Mouse (Mus musculus) midbrain, embryonic 12.5 days (tissue): ENCODE results near the gene Ppm1a. TPM values are rescaled to one million over a fixed set of nuclear protein-coding genes. Genes with fewer than 3 reads are reported as not detected.
"Not testable (repeated sequence)": the region's sequence is repeated elsewhere in the genome, so short reads cannot be mapped to it uniquely, and the experiment has no call there.

ENCODE experiments used
- ATAC-seq: fragments of 200-750 bp; cut with Nextera tagmentation; 2 replicates; pipeline ENCODE4 v1.8.0; 2017; ENCODE audit warnings: low read depth, moderate TSS enrichment, moderate library complexity; ENCODE audit not compliant: low FRiP score
- H3K27ac ChIP-seq: fragments of 300-500 bp; sonication (generic); replicated peaks from 2 replicates; pipeline ENCODE4 v1.5.1; 2016; ENCODE audit warnings: mild to moderate bottlenecking
- H3K27me3 ChIP-seq: fragments of 300-500 bp; sonication (generic); 2 replicates; pipeline ENCODE4 v1.6.1; 2016; ENCODE audit warnings: mild to moderate bottlenecking
- H3K36me3 ChIP-seq: fragments of 300-500 bp; sonication (generic); 2 replicates; pipeline ENCODE4 v1.6.1; 2016
- H3K4me1 ChIP-seq: fragments of 300-500 bp; sonication (generic); 2 replicates; pipeline ENCODE4 v1.6.1; 2016
- H3K4me2 ChIP-seq: fragments of 300-500 bp; sonication (generic); replicated peaks from 2 replicates; pipeline ENCODE4 v1.6.1; 2016; ENCODE audit warnings: mild to moderate bottlenecking, moderate library complexity
- H3K4me3 ChIP-seq: fragments of 300-500 bp; sonication (generic); 2 replicates; pipeline ENCODE4 v1.5.1; 2016; ENCODE audit warnings: mild to moderate bottlenecking
- H3K9ac ChIP-seq: fragments of 300-500 bp; sonication (generic); replicated peaks from 2 replicates; pipeline ENCODE4 v1.6.1; 2016; ENCODE audit warnings: mild to moderate bottlenecking, moderate library complexity
- H3K9me3 ChIP-seq: fragments of 300-500 bp; sonication (generic); 2 replicates; pipeline ENCODE4 v1.6.1; 2016; ENCODE audit warnings: mild to moderate bottlenecking
- WGBS: fragments of 180-500 bp; shearing (Covaris S2); methylation state at CpG from one replicate; pipeline ENCODE4 v1.1.7; 2016; 5-methylcytosine and 5-hydroxymethylcytosine counted together
- polyA plus RNA-seq: library from polyadenylated mRNA; unstranded; fragments of >200 nt; fragmentation: Nextera tagmentation; extraction: Ambion mirVana; gene quantifications from 2 replicates; pipeline ENCODE4 v1.2.1, GENCODE M21; 2016

Gene Ppm1a
- polyA plus RNA-seq, 1 experiment from 2014 or later: 84.1 TPM

GRCm38 (mm10) chr12:72763156-72763555 is 5.9 kb downstream of the Ppm1a start:
- H3K27me3 ChIP-seq: no peaks in the 10 kb centered on the region
- H3K36me3 ChIP-seq: 0 out of 2 replicates have a peak, but pooled peaks cover 5% of the 10 kb centered on the region
- H3K9ac ChIP-seq: no peak overlapping the region
- no peak overlapping the region for H3K4me3 ChIP-seq
- no peak for ATAC-seq
- H3K27ac ChIP-seq: no peak overlapping the region
- peaks cover 20% of the 10 kb centered on the region for H3K4me1 ChIP-seq
- 52% methylated on average over 1 of the region's 1 CpGs for WGBS
- H3K9me3 ChIP-seq: no peaks in the 10 kb centered on the region
- H3K4me2 ChIP-seq: peak overlapping the region; percentile 69

GRCm38 (mm10) chr12:72767809-72768208 is 10.6 kb downstream of the Ppm1a start:
- H3K9me3 ChIP-seq: no peaks in the 10 kb centered on the region

GRCm38 (mm10) chr12:72768230-72768629 is 11.0 kb downstream of the Ppm1a start:
- Histone ChIP-seq H3K4me1 (peaks cover 5% of the 10 kb centered on the region), H3K27ac (no peak overlapping the region), H3K9ac (no peak overlapping the region), H3K27me3 (no peaks in the 10 kb centered on the region), H3K4me2 (no peak overlapping the region), H3K4me3 (no peak overlapping the region), H3K36me3 (peaks cover 14% of the 10 kb centered on the region), H3K9me3 (no peaks in the 10 kb centered on the region)
- 94% methylated on average over 2 of the region's 2 CpGs for WGBS
- ATAC-seq: no peak

More at GRCm38 (mm10) chr12:72767809-72768208, 10.6 kb downstream of the Ppm1a start:
- Histone ChIP-seq H3K36me3 (peaks cover 14% of the 10 kb centered on the region), H3K27ac (no peak overlapping the region), H3K9ac (no peak overlapping the region), H3K27me3 (no peaks in the 10 kb centered on the region), H3K4me2 (no peak overlapping the region), H3K4me1 (peaks cover 8% of the 10 kb centered on the region), H3K4me3 (no peak overlapping the region)
- no peak for ATAC-seq
- WGBS: 94% methylated on average over 6 of the region's 6 CpGs

DNA sequence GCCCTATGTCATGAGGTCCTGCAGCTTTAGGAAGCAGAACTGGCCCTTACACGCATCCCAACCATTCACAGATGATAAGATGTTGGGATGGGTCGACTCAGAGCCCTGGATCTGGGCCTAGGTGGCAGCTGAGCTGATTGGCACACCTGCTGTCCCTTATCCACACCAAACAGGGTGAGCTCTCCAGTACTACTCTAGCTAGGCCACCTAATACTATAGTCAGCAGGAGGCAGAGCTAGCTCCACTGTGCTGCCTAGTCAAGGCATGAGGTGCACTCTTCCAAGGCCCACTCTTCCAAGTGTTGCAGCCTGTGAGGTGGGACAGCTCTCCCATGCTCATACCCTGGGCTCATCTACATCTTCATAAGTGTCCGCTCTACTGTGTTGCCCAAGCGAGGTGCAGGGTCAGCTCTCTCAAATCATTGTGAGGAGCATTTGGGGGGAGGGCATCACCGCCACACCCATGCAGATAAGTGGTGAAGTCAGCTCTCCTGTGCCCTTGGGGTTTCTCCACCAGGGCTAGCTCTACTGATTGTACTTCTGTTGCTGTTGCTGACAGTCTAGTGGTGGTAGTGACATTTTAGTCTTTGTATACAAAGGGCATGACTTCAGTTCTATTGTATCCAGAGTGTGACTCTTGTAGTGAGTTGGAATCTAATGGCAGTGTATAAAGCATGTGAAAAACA is 12.4 kb downstream of the Ppm1a start:
- Histone ChIP-seq H3K36me3 (peaks cover 14% of the 10 kb centered on the region), H3K27ac (no peak overlapping the region), H3K9ac (no peak overlapping the region), H3K4me2 (no peak overlapping the region), H3K9me3 (no peaks in the 10 kb centered on the region), H3K27me3 (no peaks in the 10 kb centered on the region), H3K4me1 (no peaks in the 10 kb centered on the region), H3K4me3 (no peak overlapping the region)
- WGBS: 91% methylated on average over 5 of the region's 5 CpGs
- ATAC-seq: no peak

GRCm38 (mm10) chr12:72771153-72771552 is 13.9 kb downstream of the Ppm1a start:
- Histone ChIP-seq H3K4me3 (no peak overlapping the region), H3K9me3 (no peaks in the 10 kb centered on the region), H3K4me2 (no peak overlapping the region), H3K27me3 (no peaks in the 10 kb centered on the region), H3K4me1 (no peaks in the 10 kb centered on the region), H3K9ac (no peak overlapping the region), H3K36me3 (peaks cover 14% of the 10 kb centered on the region), H3K27ac (no peak overlapping the region)
- 92% methylated on average over 2 of the region's 2 CpGs for WGBS
- no peak for ATAC-seq

DNA sequence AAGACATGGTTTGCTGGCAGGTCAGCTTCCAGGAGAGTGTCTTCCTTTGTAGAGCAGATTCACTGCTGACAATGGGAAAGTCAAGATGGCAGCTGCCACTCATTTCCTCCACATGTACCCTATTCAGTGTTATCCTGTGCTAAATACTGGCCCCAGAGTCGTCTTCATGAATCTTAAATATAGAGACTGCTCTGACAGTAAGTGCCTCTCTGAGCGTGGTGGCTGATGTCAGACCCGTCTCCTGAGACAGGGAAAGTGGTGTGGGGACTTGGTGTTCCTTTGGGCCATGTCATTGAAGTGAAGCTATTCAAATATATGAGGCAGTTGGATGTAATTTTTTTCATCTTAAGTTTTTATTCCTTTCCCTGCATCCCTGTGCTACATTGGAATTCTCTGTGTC is 14.5 kb downstream of the Ppm1a start:
- Histone ChIP-seq H3K36me3 (peaks cover 11% of the 10 kb centered on the region), H3K4me3 (no peak overlapping the region), H3K9ac (no peak overlapping the region), H3K27ac (no peak overlapping the region), H3K9me3 (no peaks in the 10 kb centered on the region), H3K27me3 (no peaks in the 10 kb centered on the region), H3K4me1 (no peaks in the 10 kb centered on the region), H3K4me2 (no peak overlapping the region)
- no peak for ATAC-seq
- WGBS: 93% methylated on average over 3 of the region's 3 CpGs

DNA sequence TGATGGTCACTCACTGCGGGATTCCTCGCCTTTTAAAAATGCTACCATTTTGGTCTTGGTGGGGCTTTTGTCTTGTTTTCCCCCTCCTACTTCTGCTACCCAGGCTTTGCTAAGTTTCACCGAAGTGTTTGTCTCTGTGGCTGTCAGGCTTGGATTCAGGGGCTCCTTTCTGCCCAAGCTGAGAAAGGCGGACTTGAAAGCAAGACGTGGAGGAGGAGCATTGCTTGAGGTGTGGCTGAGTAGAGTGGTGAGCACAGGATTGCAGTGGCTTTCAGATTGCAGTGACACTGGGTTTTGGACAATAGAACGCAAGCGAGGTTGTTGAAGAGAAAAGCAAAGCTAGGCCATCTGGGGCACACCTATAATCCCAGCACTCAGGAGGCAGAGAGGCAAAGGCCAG is 16.7 kb downstream of the Ppm1a start:
- no peak overlapping the region for H3K9ac ChIP-seq
- H3K27me3 ChIP-seq: no peaks in the 10 kb centered on the region
- H3K4me1 ChIP-seq: no peaks in the 10 kb centered on the region
- WGBS: 50% methylated on average over 7 of the region's 7 CpGs
- H3K4me3 ChIP-seq: no peak overlapping the region
- no peak overlapping the region for H3K27ac ChIP-seq
- no peak overlapping the region for H3K4me2 ChIP-seq
- peaks cover 9% of the 10 kb centered on the region for H3K36me3 ChIP-seq
- H3K9me3 ChIP-seq: no peaks in the 10 kb centered on the region
- no peak for ATAC-seq

- Histone ChIP-seq H3K9me3 (no peaks in the 10 kb centered on the region), H3K4me2 (no peak overlapping the region), H3K27me3 (no peaks in the 10 kb centered on the region), H3K4me1 (no peaks in the 10 kb centered on the region), H3K27ac (no peak overlapping the region), H3K36me3 (no peaks in the 10 kb centered on the region), H3K4me3 (no peak overlapping the region), H3K9ac (no peak overlapping the region)
- 91% methylated on average over 4 of the region's 4 CpGs for WGBS
- no peak for ATAC-seq
Measured at GRCm38 (mm10) chr12:72777244-72777643, 20.0 kb downstream of the Ppm1a start.

- H3K4me3 ChIP-seq: no peak overlapping the region
- H3K27me3 ChIP-seq: no peaks in the 10 kb centered on the region
- WGBS: 90% methylated on average over 5 of the region's 5 CpGs
- H3K27ac ChIP-seq: no peak overlapping the region
- no peak overlapping the region for H3K9ac ChIP-seq
- no peak overlapping the region for H3K4me2 ChIP-seq
- no peak for ATAC-seq
- H3K4me1 ChIP-seq: no peaks in the 10 kb centered on the region
- no peaks in the 10 kb centered on the region for H3K9me3 ChIP-seq
- H3K36me3 ChIP-seq: peaks cover 20% of the 10 kb centered on the region
Measured at GRCm38 (mm10) chr12:72780136-72780535, 22.9 kb downstream of the Ppm1a start.

DNA sequence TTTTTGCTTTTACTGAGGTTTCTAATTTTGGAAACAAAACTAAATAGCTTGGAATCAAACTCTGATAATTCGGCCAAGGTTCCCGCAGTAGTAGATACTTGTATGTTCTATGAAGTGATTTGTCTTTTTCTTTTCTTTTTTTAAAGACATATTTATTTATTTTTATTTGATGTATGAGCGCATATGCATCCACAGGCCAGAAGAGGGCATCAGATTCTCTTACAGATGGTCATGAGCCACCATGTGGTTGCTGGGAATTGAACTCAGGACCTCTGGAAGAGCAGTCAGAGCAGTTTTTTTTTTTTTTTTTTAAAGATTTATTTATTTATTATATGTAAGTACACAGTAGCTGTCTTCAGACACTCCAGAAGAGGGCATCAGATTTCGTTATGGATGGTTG is 25.5 kb downstream of the Ppm1a start:
- not testable (repeated sequence) for H3K4me3 ChIP-seq, H3K27me3 ChIP-seq, ATAC-seq, H3K4me2 ChIP-seq, H3K27ac ChIP-seq, H3K9me3 ChIP-seq, H3K9ac ChIP-seq, H3K4me1 ChIP-seq
- WGBS: 97% methylated on average over 4 of the region's 4 CpGs
- H3K36me3 ChIP-seq: peaks cover 35% of the 10 kb centered on the region

DNA sequence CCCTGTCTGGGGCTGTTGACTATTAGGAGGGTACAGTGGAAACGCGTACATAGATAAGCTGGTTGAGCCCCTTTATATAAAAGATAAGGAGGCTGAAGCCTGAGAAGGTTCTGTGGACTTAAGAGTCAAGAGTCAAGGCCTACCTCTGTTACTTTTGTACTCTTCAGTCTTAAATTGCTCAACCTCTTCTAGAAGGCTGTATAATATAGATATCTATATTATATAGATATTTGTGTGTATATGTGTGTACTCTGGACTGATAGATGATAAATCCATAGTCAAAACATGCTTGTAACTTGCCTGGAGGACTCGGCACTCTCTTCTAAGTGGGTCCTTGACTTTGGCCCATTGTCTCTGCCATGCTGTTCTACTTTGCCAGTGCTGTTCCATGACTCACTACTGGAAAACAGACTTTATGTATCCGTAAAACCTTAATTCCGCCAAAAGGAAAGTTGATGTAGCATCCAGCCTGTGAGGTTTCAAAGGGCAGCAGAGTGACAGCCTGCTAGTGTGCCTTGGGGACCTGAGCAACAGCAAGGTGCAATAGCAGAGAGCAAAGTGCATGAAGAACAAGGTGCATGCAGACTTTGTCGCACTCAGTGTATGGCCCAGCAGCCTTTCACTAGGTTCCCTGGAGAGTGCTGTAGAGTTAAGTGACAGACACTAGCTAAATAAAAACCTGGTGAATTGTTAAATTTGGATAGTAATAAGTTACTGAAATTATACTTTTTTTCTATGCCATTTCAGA is 28.1 kb downstream of the Ppm1a start:
- no peak overlapping the region for H3K4me3 ChIP-seq
- H3K36me3 ChIP-seq: peaks cover 35% of the 10 kb centered on the region
- no peak for ATAC-seq
- no peak overlapping the region for H3K27ac ChIP-seq
- no peak overlapping the region for H3K9ac ChIP-seq
- H3K9me3 ChIP-seq: no peaks in the 10 kb centered on the region
- H3K27me3 ChIP-seq: no peaks in the 10 kb centered on the region
- H3K4me2 ChIP-seq: no peak overlapping the region
- WGBS: 95% methylated on average over 6 of the region's 6 CpGs
- no peaks in the 10 kb centered on the region for H3K4me1 ChIP-seq

- Histone ChIP-seq H3K4me3 (no peak overlapping the region), H3K9me3 (no peaks in the 10 kb centered on the region), H3K4me2 (no peak overlapping the region), H3K9ac (no peak overlapping the region), H3K27me3 (no peaks in the 10 kb centered on the region), H3K36me3 (peaks cover 38% of the 10 kb centered on the region), H3K4me1 (no peaks in the 10 kb centered on the region), H3K27ac (no peak overlapping the region)
- 91% methylated on average over 5 of the region's 5 CpGs for WGBS
- ATAC-seq: no peak
Measured at GRCm38 (mm10) chr12:72786551-72786950, 29.3 kb downstream of the Ppm1a start.
